Mouse (Mus musculus) lung, postnatal 0 days (tissue): ENCODE measurements around the gene Slc6a8. TPM values are rescaled to one million over a fixed set of nuclear protein-coding genes. Genes with fewer than 3 reads are reported as not detected.

Experiments
- ATAC-seq: fragments of 200-750 bp; cut with Nextera tagmentation; 2 replicates; pipeline ENCODE4 v1.8.0; 2017; ENCODE audit warnings: moderate library complexity
- DNase-seq: peaks from one replicate; pipeline ENCODE4 v3.0.0-alpha.2; 2016; ENCODE audit warnings: low spot score
- H3K27ac ChIP-seq: fragments of 300-500 bp; sonication (generic); 2 replicates; pipeline ENCODE4 v1.5.1; 2014; ENCODE audit warnings: antibody characterized with exemption, mild to moderate bottlenecking, low read length, mixed read lengths
- H3K27me3 ChIP-seq: fragments of 300-500 bp; sonication (generic); replicated peaks from 2 replicates; pipeline ENCODE4 v1.6.1; 2014; ENCODE audit warnings: low read length, mixed read lengths; ENCODE audit not compliant: insufficient read depth
- H3K36me3 ChIP-seq: fragments of 300-500 bp; sonication (generic); 2 replicates; pipeline ENCODE4 v1.6.1; 2014; ENCODE audit warnings: low read length, mixed read lengths; ENCODE audit not compliant: insufficient read depth
- H3K4me1 ChIP-seq: fragments of 300-500 bp; sonication (generic); 2 replicates; pipeline ENCODE4 v1.6.1; 2014; ENCODE audit warnings: antibody characterized with exemption, low read depth, low read length, mixed read lengths; ENCODE audit not compliant: insufficient read depth
- H3K4me2 ChIP-seq: fragments of 300-500 bp; sonication (generic); replicated peaks from 2 replicates; pipeline ENCODE4 v1.6.1; 2014; ENCODE audit warnings: low read depth, mild to moderate bottlenecking, low read length, moderate library complexity, mixed read lengths
- H3K4me3 ChIP-seq: fragments of 300-500 bp; sonication (generic); 2 replicates; pipeline ENCODE4 v1.5.1; 2014; ENCODE audit warnings: low read depth, low read length
- H3K9ac ChIP-seq: fragments of 300-500 bp; sonication (generic); replicated peaks from 2 replicates; pipeline ENCODE4 v1.6.1; 2014; ENCODE audit warnings: low read depth, mild to moderate bottlenecking
- H3K9me3 ChIP-seq: fragments of 300-500 bp; sonication (generic); 2 replicates; pipeline ENCODE4 v1.6.1; 2016; ENCODE audit warnings: low read length, mixed read lengths
- CTCF ChIP-seq: IDR thresholded peaks from 2 replicates; pipeline ENCODE4 v1.5.1; 2016; ENCODE audit warnings: antibody characterized with exemption, mild to moderate bottlenecking
- EP300 ChIP-seq: IDR thresholded peaks from 2 replicates; pipeline ENCODE4 v1.6.1; 2016; ENCODE audit warnings: antibody characterized with exemption, mild to moderate bottlenecking, control low read depth
- WGBS: fragments of 180-500 bp; shearing (Covaris S2); extraction: QIAGEN DNeasy Blood & Tissue Kit; methylation state at CpG from one replicate; pipeline ENCODE4 v1.1.7; 2014; 5-methylcytosine and 5-hydroxymethylcytosine counted together
- polyA plus RNA-seq: library from polyadenylated mRNA; unstranded; fragments of >200 nt; fragmentation: Nextera tagmentation; extraction: Ambion mirVana; gene quantifications from 2 replicates; pipeline ENCODE4 v1.2.1, GENCODE M21; 2015

The Slc6a8 gene
- polyA plus RNA-seq, 1 experiment from 2014 or later, result 7.5 TPM

- Histone ChIP-seq H3K9me3 (no peaks in the 10 kb centered on the region), H3K27me3 (no peaks in the 10 kb centered on the region), H3K4me1 (no peaks in the 10 kb centered on the region), H3K27ac (no peak overlapping the region), H3K36me3 (no peaks in the 10 kb centered on the region), H3K9ac (peak overlapping the region; percentile 51), H3K4me2 (peak overlapping the region; percentile 74), H3K4me3 (peak overlapping the region; percentile 61)
- WGBS, result 20% methylated on average over 19 of the region's 20 CpGs
- ATAC-seq, result peak; percentile 20
- peak; percentile 45 for DNase-seq
- TF ChIP-seq CTCF, result no peak
- no peak for TF ChIP-seq EP300
Observed at GRCm38 (mm10) chrX:73673968-73674661, 1.2 kb downstream of the Slc6a8 start.

GRCm38 (mm10) chrX:73675231-73675630, 2.3 kb downstream of the Slc6a8 start:
- no peak overlapping the region for H3K4me3 ChIP-seq
- 50% methylated on average over 2 of the region's 2 CpGs for WGBS
- H3K4me1 ChIP-seq, result no peaks in the 10 kb centered on the region
- no peak for ATAC-seq
- no peaks in the 10 kb centered on the region for H3K27me3 ChIP-seq
- no peak overlapping the region for H3K9ac ChIP-seq
- no peaks in the 10 kb centered on the region for H3K36me3 ChIP-seq
- no peak overlapping the region for H3K4me2 ChIP-seq
- TF ChIP-seq CTCF (no peak), EP300 (no peak)
- DNase-seq, result no peak
- H3K9me3 ChIP-seq, result no peaks in the 10 kb centered on the region
- no peak overlapping the region for H3K27ac ChIP-seq

GRCm38 (mm10) chrX:73676668-73677067, 3.7 kb downstream of the Slc6a8 start:
- DNase-seq (no peak), ATAC-seq (no peak)
- H3K36me3 ChIP-seq, result no peaks in the 10 kb centered on the region
- no peak for TF ChIP-seq CTCF
- TF ChIP-seq EP300, result no peak
- no peak overlapping the region for H3K4me2 ChIP-seq
- H3K9ac ChIP-seq, result no peak overlapping the region
- no peaks in the 10 kb centered on the region for H3K9me3 ChIP-seq
- H3K4me3 ChIP-seq, result no peak overlapping the region
- WGBS, result 96% methylated on average over 4 of the region's 4 CpGs
- H3K27ac ChIP-seq, result no peak overlapping the region
- no peaks in the 10 kb centered on the region for H3K27me3 ChIP-seq
- H3K4me1 ChIP-seq, result no peaks in the 10 kb centered on the region

- Histone ChIP-seq H3K9me3 (no peaks in the 10 kb centered on the region), H3K4me2 (no peak overlapping the region), H3K9ac (no peak overlapping the region), H3K27me3 (no peaks in the 10 kb centered on the region), H3K36me3 (no peaks in the 10 kb centered on the region), H3K4me1 (no peaks in the 10 kb centered on the region), H3K4me3 (no peak overlapping the region), H3K27ac (no peak overlapping the region)
- ATAC-seq, result no peak
- 92% methylated on average over 2 of the region's 2 CpGs for WGBS
- TF ChIP-seq EP300 (no peak), CTCF (no peak)
- no peak for DNase-seq
Observed at GRCm38 (mm10) chrX:73684156-73684555, 11.2 kb downstream of the Slc6a8 start.

- no peak for TF ChIP-seq CTCF
- TF ChIP-seq EP300, result no peak
- Histone ChIP-seq H3K27me3 (no peaks in the 10 kb centered on the region), H3K4me1 (no peaks in the 10 kb centered on the region), H3K4me3 (no peak overlapping the region), H3K4me2 (no peak overlapping the region), H3K27ac (no peak overlapping the region), H3K9ac (no peak overlapping the region), H3K36me3 (no peaks in the 10 kb centered on the region), H3K9me3 (no peaks in the 10 kb centered on the region)
- DNase-seq, result no peak
- no peak for ATAC-seq
Observed at GRCm38 (mm10) chrX:73684978-73685377, 12.0 kb downstream of the Slc6a8 start.

- H3K27ac ChIP-seq, result no peak overlapping the region
- H3K36me3 ChIP-seq, result no peaks in the 10 kb centered on the region
- H3K4me1 ChIP-seq, result no peaks in the 10 kb centered on the region
- H3K9ac ChIP-seq, result no peak overlapping the region
- WGBS, result 51% methylated on average over 2 of the region's 3 CpGs
- TF ChIP-seq CTCF, result no peak
- TF ChIP-seq EP300, result no peak
- DNase-seq, result no peak
- no peak overlapping the region for H3K4me2 ChIP-seq
- no peaks in the 10 kb centered on the region for H3K27me3 ChIP-seq
- H3K9me3 ChIP-seq, result no peaks in the 10 kb centered on the region
- no peak; the same call in 1 of the 2 replicates for ATAC-seq
- H3K4me3 ChIP-seq, result no peak overlapping the region
Observed at GRCm38 (mm10) chrX:73685629-73686028, 12.7 kb downstream of the Slc6a8 start.
